Mouse (Mus musculus) adrenal gland (tissue): Measurements from ENCODE around the gene Armc3.

Source experiments
- intact Hi-C: fragments of 180-260 bp; cut with DNase I; formaldehyde crosslinking; loops from one replicate; pipeline ENCODE4 v1.15.1; 2025
- long read RNA-seq, 2 experiments: library from polyadenylated mRNA; unstranded; transcript quantifications; one replicate each; pipeline ENCODE4 v2.0.0; 2020; ENCODE audit warnings: borderline replicate concordance in 1 of 2; ENCODE audit not compliant: insufficient replicate concordance in 1 of 2

Gene Armc3
- long read RNA-seq, experiment 1, partial matches to known transcripts = 1 of 2 reads
- long read RNA-seq, experiment 1, other reads (novel, unspliced or antisense) = 1 of 2 reads
- long read RNA-seq, experiment 2 = 0 reads

GRCm38 (mm10) chr2:19198452-19199365 lies at the start of gene Armc3:
Gene Armc3 (plus strand): TSS chr2:19199302.
- intact Hi-C loops = no loop called here

DNA sequence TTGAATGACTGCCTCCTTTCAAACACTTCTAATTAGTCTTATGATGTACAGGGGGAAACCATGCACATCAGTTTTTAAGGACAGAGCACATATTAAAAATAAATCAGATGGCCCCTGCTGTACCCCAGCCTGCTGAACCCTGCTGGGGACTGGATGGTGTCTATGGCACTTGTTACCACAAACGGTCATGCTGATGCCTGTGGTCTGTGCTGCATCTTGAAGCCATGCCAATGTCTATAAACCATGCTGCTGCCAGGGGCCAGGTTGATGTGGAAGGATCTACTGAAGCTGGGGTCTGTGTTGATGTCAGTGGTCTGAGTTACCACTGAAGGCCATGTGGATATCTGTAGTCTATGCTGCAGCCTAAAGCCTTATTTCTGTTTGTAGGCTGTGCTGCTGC lies 46.4 kb upstream of the Armc3 start:
- intact Hi-C loops = loop anchor here (5.0 to 10.0 kb wide), 2 partner anchors 155 to 278 kb away; partner anchors contain the start of genes 4930426L09Rik and Pip4k2a

DNA sequence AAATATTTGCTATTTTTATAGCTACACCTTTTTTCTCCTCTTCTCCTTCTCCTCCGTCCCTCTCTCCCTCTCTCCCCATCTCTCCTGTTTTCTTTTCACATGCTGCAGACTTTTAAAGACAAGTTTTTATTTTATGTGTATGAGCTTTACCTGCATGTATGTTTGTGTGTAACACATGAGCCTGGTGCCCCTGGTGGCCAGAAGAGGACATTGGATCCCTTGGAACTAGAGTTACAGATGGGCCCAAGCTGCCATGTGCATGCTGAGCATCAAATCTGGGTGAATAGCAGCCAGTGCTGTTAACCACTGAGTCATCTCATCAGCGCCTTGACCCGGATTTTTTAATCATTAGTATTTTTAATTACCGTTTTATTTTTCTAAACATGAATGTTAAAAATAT lies 42.9 kb upstream of the Armc3 start:
- intact Hi-C loops = loop anchor here (10.0 kb wide), 1 partner anchor 281 kb away; no protein-coding TSS in a partner anchor

DNA sequence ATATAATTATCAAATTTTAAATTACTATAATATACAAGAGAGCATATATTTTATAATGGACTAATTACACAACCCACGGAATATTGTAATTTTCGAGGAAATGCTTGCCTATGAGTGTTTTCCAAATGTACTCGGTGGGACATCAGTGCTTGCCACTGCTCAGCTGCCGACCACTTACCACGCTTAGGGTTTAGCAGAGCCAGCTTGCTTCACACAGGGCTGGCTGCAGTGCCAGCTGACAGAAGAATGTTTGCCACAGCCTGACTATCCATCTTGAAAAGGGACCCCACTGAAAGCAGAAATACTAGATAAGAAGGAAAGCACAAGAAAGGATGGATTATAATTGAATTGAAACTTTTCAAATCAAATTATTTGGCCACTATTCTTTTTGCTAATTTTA lies 39.6 kb upstream of the Armc3 start:
- intact Hi-C loops = loop anchor here (10.0 kb wide), 1 partner anchor 285 kb away; no protein-coding TSS in a partner anchor

GRCm38 (mm10) chr2:19160368-19161114 lies 38.6 kb upstream of the Armc3 start:
- intact Hi-C loops = no loop called here

DNA sequence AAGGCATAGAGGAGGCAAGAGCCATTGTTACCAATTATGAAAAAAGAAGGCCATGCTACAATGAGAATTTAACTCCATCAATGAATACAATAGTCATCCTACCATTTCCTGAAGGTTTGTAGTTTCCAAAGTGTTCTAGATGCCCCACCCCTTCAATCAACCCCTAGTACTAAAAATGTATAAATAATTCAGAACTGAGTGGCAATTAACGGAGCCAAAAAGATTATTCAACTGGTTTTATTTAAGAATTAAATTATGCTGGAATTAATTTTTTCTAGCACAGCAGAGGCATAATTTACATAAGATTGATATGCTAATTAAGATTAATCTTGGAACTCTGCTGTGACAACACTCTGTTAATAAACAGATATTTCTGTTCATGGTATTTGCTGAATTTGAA lies 34.9 kb upstream of the Armc3 start:
- intact Hi-C loops = no loop called here

DNA sequence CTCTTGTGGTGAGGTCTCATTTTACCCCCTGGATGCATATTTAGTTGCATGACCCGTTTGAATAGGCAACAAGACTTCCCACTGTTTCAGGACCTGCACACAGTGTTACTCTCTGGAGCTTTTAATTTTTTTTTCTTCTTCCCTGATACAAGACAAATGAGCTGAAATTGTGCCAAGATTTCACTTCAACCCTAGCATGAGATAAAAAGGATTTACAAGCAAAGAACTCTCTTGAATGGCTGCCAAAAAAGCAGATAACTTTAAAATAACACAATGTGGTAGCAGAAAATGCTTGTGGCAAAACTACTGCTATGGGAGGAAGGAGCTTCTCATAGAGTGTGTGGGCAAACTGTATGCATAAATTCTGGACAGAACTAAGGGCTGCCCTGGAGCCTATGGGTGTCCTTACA lies 22.3 kb upstream of the Armc3 start:
- intact Hi-C loops = no loop called here

DNA sequence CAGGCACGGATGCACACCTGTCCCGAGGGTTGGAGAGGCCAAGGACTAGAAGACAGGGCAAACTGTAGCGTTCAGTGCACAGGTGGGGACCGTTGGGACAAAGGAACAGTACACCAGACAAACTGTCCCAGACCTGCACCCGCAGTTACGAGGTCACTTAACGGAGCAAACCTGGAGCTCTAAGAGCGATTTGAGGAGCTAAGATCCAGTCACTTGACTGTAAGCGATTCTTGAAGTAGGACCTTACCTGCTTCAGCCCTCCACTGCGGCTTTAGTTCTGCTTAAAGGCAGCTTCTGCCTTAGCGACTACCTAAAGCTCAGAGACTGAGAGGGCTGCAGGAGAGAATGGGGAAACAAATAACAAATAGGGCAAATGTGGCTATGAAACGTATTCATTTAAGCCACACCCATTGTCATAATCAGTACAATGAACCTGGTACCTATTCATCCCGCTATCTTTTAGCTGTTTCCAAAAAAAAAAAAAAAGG lies 308 bp downstream of the Armc3 start:
- intact Hi-C loops = no loop called here

- intact Hi-C loops = no loop called here
Observed at GRCm38 (mm10) chr2:19200112-19200511, 1.0 kb downstream of the Armc3 start.

DNA sequence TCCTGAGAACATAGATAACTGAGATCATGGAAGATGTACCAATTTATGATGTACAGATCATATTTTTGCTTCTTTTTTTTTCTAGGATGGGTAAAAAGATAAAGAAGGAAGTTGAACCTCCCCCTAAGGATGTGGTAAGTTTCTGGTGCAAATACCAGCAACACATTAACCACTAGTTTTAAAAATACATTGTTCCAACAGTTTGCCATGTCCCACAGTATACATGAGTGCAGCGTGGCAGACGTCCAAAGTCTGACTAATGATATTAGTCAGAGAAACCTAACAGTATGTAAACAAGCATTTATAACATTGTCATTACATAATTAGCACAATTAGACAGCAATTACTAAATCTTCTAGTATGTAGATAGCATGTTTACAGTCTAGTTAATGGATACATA lies 2.6 kb downstream of the Armc3 start:
- intact Hi-C loops = no loop called here

GRCm38 (mm10) chr2:19234305-19234704 lies 35.2 kb downstream of the Armc3 start:
- intact Hi-C loops = no loop called here

DNA sequence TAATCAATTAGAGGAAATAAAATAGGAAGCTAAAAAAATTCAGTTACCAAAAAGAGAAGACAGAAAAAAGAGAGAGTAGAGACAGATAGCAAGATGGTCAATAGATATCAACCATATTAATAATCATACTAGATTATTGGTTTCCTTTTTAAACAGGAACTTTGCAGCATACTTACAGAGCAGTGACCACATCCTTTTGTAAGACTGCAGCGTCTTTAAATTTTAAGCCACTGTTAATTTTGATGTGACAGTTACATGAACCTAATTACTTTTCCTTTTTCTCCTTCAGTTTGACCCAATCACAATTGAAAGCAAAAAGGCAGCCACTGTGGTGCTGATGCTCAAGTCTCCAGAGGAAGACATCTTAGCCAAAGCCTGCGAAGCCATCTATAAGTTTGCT lies 36.1 kb downstream of the Armc3 start:
- intact Hi-C loops = no loop called here

- intact Hi-C loops = no loop called here
Observed at GRCm38 (mm10) chr2:19235614-19236013, 36.5 kb downstream of the Armc3 start.

- intact Hi-C loops = no loop called here
Observed at GRCm38 (mm10) chr2:19238771-19239170, 39.7 kb downstream of the Armc3 start.

- intact Hi-C loops = no loop called here
Observed at GRCm38 (mm10) chr2:19249611-19250010, 50.5 kb downstream of the Armc3 start.

DNA sequence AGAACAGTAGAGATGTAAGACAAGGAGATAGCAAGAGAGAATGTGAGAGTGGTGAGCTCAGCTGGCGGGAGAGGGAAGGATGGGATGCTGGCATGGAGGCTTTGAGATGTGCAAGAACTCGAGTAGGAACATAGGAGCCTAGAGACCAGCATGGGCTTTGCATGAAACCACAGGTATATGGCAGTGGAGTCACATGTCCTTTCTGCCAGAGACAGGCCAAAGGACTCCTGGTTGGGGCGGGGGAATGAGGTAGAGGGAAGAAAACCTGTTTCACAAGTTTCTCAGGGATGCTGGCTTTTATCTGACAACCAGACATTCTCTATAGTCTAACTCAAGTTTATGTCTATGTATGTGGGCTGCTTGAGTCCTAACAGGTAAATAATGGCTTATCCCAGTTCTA lies 55.9 kb downstream of the Armc3 start:
- intact Hi-C loops = no loop called here

DNA sequence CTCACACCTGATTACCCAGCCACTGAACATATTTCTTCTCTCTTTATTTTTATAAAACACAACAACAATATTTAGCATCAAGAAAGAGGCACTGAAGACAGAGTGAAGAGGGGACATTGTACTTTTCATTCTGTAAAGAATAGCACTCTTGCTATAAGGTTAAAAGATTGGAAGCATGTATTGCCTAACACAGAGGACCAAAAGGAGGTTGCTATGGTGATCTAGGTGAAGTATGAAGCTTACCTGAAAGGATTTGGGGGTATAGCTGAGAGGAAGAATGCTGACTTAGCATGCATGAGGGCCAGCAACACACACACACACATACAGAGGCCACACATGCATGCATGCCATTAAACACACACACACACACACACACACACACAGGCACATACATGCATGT lies 58.2 kb downstream of the Armc3 start:
- intact Hi-C loops = no loop called here

GRCm38 (mm10) chr2:19260399-19260798 lies 61.3 kb downstream of the Armc3 start:
- intact Hi-C loops = no loop called here

DNA sequence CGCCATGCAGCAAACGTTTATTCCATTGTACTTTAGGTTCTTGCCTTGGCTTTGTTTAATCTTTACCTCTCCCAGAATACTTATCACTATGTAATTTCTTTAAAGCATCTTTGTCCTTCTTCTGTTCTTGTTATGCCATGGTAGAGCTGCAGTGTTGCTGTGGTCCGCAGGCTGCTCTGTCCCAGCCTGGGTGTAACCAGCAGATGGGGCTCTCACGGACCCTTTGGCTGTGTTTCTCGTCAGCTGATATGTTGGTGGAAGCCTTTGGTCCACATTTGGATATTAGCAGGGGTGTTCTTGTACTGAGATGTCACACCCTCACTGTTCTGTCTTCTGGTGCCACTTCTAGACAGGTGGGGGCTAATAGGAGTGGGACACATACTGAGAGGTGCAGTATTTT lies 64.3 kb downstream of the Armc3 start:
- intact Hi-C loops = no loop called here

- intact Hi-C loops = no loop called here
Observed at GRCm38 (mm10) chr2:19265834-19266233, 66.7 kb downstream of the Armc3 start.

GRCm38 (mm10) chr2:19267396-19267795 lies 68.3 kb downstream of the Armc3 start:
- intact Hi-C loops = no loop called here

DNA sequence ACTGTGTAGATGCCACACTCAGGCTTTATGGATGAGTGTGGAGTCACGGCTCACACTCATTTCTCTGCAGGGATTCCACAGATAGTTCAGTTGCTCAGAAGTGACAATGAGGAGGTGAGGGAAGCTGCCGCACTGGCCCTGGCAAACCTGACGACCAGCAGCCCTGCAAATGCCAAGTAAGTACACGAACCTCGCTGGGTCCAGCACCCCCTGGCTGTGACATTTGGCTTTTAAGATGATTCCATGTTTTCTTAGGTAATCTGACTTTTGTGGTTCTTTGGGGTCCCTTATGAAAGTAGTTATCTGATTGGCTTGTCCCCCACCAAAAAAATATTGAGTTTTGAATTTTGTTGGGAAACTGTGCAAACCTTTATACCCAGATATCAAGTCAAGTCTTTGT lies 70.9 kb downstream of the Armc3 start:
- intact Hi-C loops = loop anchor here (5.0 to 10.0 kb wide), 2 partner anchors 275 to 573 kb away; partner anchors contain the start of genes 4930426L09Rik and Pip4k2a
